Mouse (Mus musculus): Measurements from ENCODE around the gene Farsa. TPM values are rescaled to one million over a fixed set of nuclear protein-coding genes. Genes with fewer than 3 reads are reported as not detected.
"Not testable (repeated sequence)": the region's sequence is repeated elsewhere in the genome, so short reads cannot be mapped to it uniquely, and the experiment has no call there.

The Farsa gene
- total and polyA plus RNA-seq, 2 experiments from 2014 or later = 38.3 to 40.0 TPM

DNA sequence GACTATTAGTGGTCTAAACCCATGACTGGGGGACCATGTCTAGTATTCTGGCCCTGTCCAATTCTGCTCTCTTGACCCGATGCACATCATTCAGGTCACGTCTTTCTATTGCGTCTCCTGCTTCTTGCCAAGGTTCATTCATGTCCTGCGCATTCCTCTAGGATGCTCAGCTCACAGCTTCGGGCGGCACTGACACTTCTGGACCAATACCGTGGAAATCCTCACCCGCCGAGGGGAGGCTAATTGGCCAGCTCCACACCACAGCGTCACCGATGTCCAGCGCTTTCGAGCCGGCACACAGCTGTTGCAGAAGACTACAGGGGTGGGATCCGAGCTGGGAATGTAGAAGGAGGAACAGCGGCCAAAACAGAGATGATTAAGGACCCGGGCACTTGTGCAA lies 40.7 kb upstream of the Farsa start:
- 71% methylated on average over 17 of the region's 17 CpGs for WGBS
- Histone ChIP-seq H3K4me2 (ENCODE audit: low read depth, low read length) (no peak overlapping the region), H3K9me3 (replicated peaks; ENCODE audit: control insufficient read depth, low read length) (no peaks in the 10 kb centered on the region), H3K4me1 (ENCODE audit: control insufficient read depth, insufficient read depth) (peaks cover 12% of the 10 kb centered on the region; the same call in 1 of the 2 replicates), H3K27me3 (ENCODE audit: control insufficient read depth, insufficient read depth, low read length) (no peaks in the 10 kb centered on the region), H3K4me3 (ENCODE audit: low read depth, low read length) (no peak overlapping the region), H3K27ac (ENCODE audit: low read depth) (no peak overlapping the region), H3K9ac (replicated peaks; ENCODE audit: low read depth, low read length) (no peak overlapping the region), H3K36me3 (replicated peaks; ENCODE audit: control insufficient read depth, insufficient read depth, low read length) (no peaks in the 10 kb centered on the region)
- no peak for TF ChIP-seq CTCF (IDR thresholded peaks at IDR 0.05; ENCODE audit: low read depth)
- TF ChIP-seq EP300 (IDR thresholded peaks at IDR 0.05; ENCODE audit: low read depth) = no peak
- DNase-seq (ENCODE audit: low spot score) = no peak
- ATAC-seq (ENCODE audit: insufficient read depth, low read depth) = no peak

- H3K4me3 ChIP-seq (ENCODE audit: low read depth, low read length) = no peak within 1 kb of the TSS
- H3K36me3 ChIP-seq (replicated peaks; ENCODE audit: control insufficient read depth, insufficient read depth, low read length) = no peaks in the 10 kb centered on the region
- no peak within 1 kb of the TSS for H3K9ac ChIP-seq (replicated peaks; ENCODE audit: low read depth, low read length)
- no peak within 1 kb of the TSS for H3K27ac ChIP-seq (ENCODE audit: low read depth)
- DNase-seq (ENCODE audit: low spot score) = no peak
- ATAC-seq (ENCODE audit: insufficient read depth, low read depth) = no peak
- H3K4me2 ChIP-seq (ENCODE audit: low read depth, low read length) = no peak within 1 kb of the TSS
- no peaks in the 10 kb centered on the region for H3K27me3 ChIP-seq (ENCODE audit: control insufficient read depth, insufficient read depth, low read length)
- no peaks in the 10 kb centered on the region for H3K9me3 ChIP-seq (replicated peaks; ENCODE audit: control insufficient read depth, low read length)
- no peaks in the 10 kb centered on the region for H3K4me1 ChIP-seq (ENCODE audit: control insufficient read depth, insufficient read depth)
- 37% methylated on average over 3 of the region's 3 CpGs for WGBS
- TF ChIP-seq CTCF (IDR thresholded peaks at IDR 0.05; ENCODE audit: low read depth) = no peak
- no peak for TF ChIP-seq EP300 (IDR thresholded peaks at IDR 0.05; ENCODE audit: low read depth)
Observed at GRCm38 (mm10) chr8:84822723-84823122, 34.1 kb upstream of the Farsa start, which contains the start of gene Dand5. Dand5 (minus strand) TSS chr8:84822823.

DNA sequence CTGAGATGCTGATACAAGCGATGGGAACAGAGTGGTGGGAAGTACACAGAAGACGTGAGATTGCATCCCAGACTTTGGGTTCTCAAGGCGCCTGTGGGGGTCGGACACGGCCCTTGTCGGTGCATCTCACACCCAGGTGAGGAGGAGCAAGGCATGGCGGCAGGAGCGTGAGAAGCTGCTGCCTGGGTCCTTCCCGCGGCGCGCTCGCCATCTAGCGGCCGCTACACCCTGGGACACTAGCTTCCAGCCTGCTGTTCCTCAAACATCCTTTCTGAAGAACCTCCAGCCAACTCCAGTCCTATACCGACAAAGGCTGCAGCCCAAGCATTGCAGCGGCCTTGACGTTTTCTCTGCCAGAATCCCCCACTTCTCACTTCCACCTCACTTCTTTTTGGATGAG lies 33.1 kb upstream of the Farsa start:
- H3K27ac ChIP-seq (ENCODE audit: low read depth) = no peak overlapping the region
- no peak for TF ChIP-seq EP300 (IDR thresholded peaks at IDR 0.05; ENCODE audit: low read depth)
- TF ChIP-seq CTCF (IDR thresholded peaks at IDR 0.05; ENCODE audit: low read depth) = peak; percentile 81
- no peaks in the 10 kb centered on the region for H3K36me3 ChIP-seq (replicated peaks; ENCODE audit: control insufficient read depth, insufficient read depth, low read length)
- H3K4me1 ChIP-seq (ENCODE audit: control insufficient read depth, insufficient read depth) = no peaks in the 10 kb centered on the region
- H3K4me3 ChIP-seq (ENCODE audit: low read depth, low read length) = no peak overlapping the region
- no peak overlapping the region for H3K4me2 ChIP-seq (ENCODE audit: low read depth, low read length)
- no peaks in the 10 kb centered on the region for H3K27me3 ChIP-seq (ENCODE audit: control insufficient read depth, insufficient read depth, low read length)
- H3K9ac ChIP-seq (replicated peaks; ENCODE audit: low read depth, low read length) = no peak overlapping the region
- peak; percentile 61 for DNase-seq (ENCODE audit: low spot score)
- 1% methylated on average over 18 of the region's 18 CpGs for WGBS
- peak; percentile 79 for ATAC-seq (ENCODE audit: insufficient read depth, low read depth)
- no peaks in the 10 kb centered on the region for H3K9me3 ChIP-seq (replicated peaks; ENCODE audit: control insufficient read depth, low read length)

GRCm38 (mm10) chr8:84825636-84826035 lies 31.2 kb upstream of the Farsa start:
- H3K9me3 ChIP-seq (replicated peaks; ENCODE audit: control insufficient read depth, low read length) = no peaks in the 10 kb centered on the region
- no peak overlapping the region for H3K9ac ChIP-seq (replicated peaks; ENCODE audit: low read depth, low read length)
- TF ChIP-seq EP300 (IDR thresholded peaks at IDR 0.05; ENCODE audit: low read depth) (no peak), CTCF (IDR thresholded peaks at IDR 0.05; ENCODE audit: low read depth) (no peak)
- H3K4me3 ChIP-seq (ENCODE audit: low read depth, low read length) = no peak overlapping the region
- H3K36me3 ChIP-seq (replicated peaks; ENCODE audit: control insufficient read depth, insufficient read depth, low read length) = no peaks in the 10 kb centered on the region
- ATAC-seq (ENCODE audit: insufficient read depth, low read depth) = no peak
- H3K27me3 ChIP-seq (ENCODE audit: control insufficient read depth, insufficient read depth, low read length) = no peaks in the 10 kb centered on the region
- DNase-seq (ENCODE audit: low spot score) = no peak
- 57% methylated on average over 4 of the region's 4 CpGs for WGBS
- no peak overlapping the region for H3K27ac ChIP-seq (ENCODE audit: low read depth)
- H3K4me1 ChIP-seq (ENCODE audit: control insufficient read depth, insufficient read depth) = no peaks in the 10 kb centered on the region
- no peak overlapping the region for H3K4me2 ChIP-seq (ENCODE audit: low read depth, low read length)

- not testable (repeated sequence) for DNase-seq (ENCODE audit: low spot score); H3K4me1 ChIP-seq (ENCODE audit: control insufficient read depth, insufficient read depth); H3K9ac ChIP-seq (replicated peaks; ENCODE audit: low read depth, low read length); H3K36me3 ChIP-seq (replicated peaks; ENCODE audit: control insufficient read depth, insufficient read depth, low read length); H3K9me3 ChIP-seq (replicated peaks; ENCODE audit: control insufficient read depth, low read length); H3K4me2 ChIP-seq (ENCODE audit: low read depth, low read length); H3K4me3 ChIP-seq (ENCODE audit: low read depth, low read length); ATAC-seq (ENCODE audit: insufficient read depth, low read depth); H3K27me3 ChIP-seq (ENCODE audit: control insufficient read depth, insufficient read depth, low read length); H3K27ac ChIP-seq (ENCODE audit: low read depth)
- 66% methylated on average over 2 of the region's 2 CpGs for WGBS
Observed at GRCm38 (mm10) chr8:84826518-84826917, 30.3 kb upstream of the Farsa start.

DNA sequence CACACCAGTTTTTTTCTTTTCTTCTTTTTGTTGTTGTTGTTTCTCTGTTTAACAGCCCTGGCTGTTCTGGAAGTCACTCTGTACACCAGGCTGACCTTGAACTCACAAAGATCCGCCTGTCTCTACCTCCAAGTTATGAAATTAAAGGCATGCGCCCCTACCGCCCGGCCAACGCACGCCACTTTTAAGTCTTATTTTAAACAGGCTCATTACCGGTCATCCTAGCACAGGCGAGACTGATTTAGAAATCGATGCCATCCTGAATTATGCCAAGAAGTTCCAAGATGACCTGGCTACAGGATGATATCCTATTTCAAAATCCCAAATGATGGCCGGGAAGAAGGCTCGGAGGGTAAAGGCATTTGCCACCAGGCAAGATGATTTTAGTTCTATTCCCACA lies 25.3 kb upstream of the Farsa start, which contains the start of gene Gadd45gip1:
Gene Gadd45gip1, plus strand, starts transcription at position 33 of the 400 bp plus-strand sequence.
- Histone ChIP-seq H3K4me2 (ENCODE audit: low read depth, low read length) (peak within 1 kb of the TSS; percentile 93), H3K27me3 (ENCODE audit: control insufficient read depth, insufficient read depth, low read length) (no peaks in the 10 kb centered on the region), H3K36me3 (replicated peaks; ENCODE audit: control insufficient read depth, insufficient read depth, low read length) (peaks cover 28% of the 10 kb centered on the region), H3K4me1 (ENCODE audit: control insufficient read depth, insufficient read depth) (peaks cover 8% of the 10 kb centered on the region), H3K4me3 (ENCODE audit: low read depth, low read length) (peak within 1 kb of the TSS; percentile 72), H3K27ac (ENCODE audit: low read depth) (peak within 1 kb of the TSS; percentile 87), H3K9ac (replicated peaks; ENCODE audit: low read depth, low read length) (peak within 1 kb of the TSS; percentile 92), H3K9me3 (replicated peaks; ENCODE audit: control insufficient read depth, low read length) (no peaks in the 10 kb centered on the region)
- WGBS = 48% methylated on average over 11 of the region's 11 CpGs
- ATAC-seq (ENCODE audit: insufficient read depth, low read depth) (peak; percentile 52; the same call in 1 of the 2 replicates), DNase-seq (ENCODE audit: low spot score) (peak; percentile 59)
- TF ChIP-seq CTCF (IDR thresholded peaks at IDR 0.05; ENCODE audit: low read depth) (peak; percentile 19; the same call in 1 of the 2 replicates), EP300 (IDR thresholded peaks at IDR 0.05; ENCODE audit: low read depth) (no peak)
